10 mouse cellular contexts compared by ENCODE assay signal in the genomic region with DNA sequence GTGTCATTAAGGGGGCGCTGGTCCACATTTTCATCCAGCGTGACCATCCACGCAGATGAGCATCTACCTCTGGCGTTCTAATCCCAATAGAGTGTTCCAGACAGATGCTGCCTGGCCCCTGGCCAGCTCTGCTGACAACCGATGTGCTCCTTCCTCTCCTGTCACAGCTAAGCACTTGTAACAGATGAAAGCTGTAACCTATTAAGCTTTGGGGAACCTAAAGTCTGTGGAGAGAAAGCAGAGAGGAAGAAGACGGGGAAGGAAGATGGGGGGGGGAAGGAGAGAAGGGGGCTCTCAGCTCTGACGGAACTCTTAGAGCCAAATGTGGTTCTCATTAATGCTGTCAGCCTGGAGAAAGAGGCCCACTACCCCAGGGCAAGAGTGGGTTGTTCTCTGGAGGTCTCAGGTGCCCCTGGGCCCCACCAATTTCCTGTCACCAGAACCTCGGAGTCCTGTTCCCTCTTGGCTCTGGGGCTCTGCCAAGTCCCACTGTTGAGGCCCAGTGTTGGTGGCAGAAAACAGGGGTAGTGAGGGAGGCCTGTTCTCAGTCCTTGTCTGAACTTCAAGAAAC. TPM values are rescaled to one million over a fixed set of nuclear protein-coding genes. Genes with fewer than 3 reads are reported as not detected.
DNase-seq lines count a peak whose midpoint lies in the region; ATAC-seq lines count a peak whose summit lies in the region.
"Had no signal": no experiment of that assay in that cellular context is flagged by ENCODE, and none has a peak within 500 bp of the region (broad histone marks: within the 10 kb centered on the region; RNA-seq: fewer than 3 reads in every experiment).

No protein-coding gene starts in this region.

- no peaks in the 10 kb centered on the region for H3K36me3 ChIP-seq in hindbrain, embryonic 12.5 days
- no peaks in the 10 kb centered on the region for H3K36me3 ChIP-seq in hindbrain, embryonic 14.5 days (replicated peaks; ENCODE audit: control insufficient read depth, insufficient read depth)
- no peaks in the 10 kb centered on the region for H3K36me3 ChIP-seq in midbrain, embryonic 14.5 days (ENCODE audit: control insufficient read depth, insufficient read depth, low read length)
- H3K36me3 ChIP-seq in midbrain, embryonic 15.5 days (replicated peaks), result no peaks in the 10 kb centered on the region

- no peak for ATAC-seq in hindbrain, embryonic 12.5 days (ENCODE audit: low FRiP score)
- ATAC-seq in hindbrain, embryonic 14.5 days (ENCODE audit: low FRiP score), result no peak
- ATAC-seq in midbrain, embryonic 14.5 days (ENCODE audit: low FRiP score, low TSS enrichment), result no peak
- ATAC-seq in midbrain, embryonic 15.5 days (replicated peaks), result no peak
- ATAC-seq in granulocyte monocyte progenitor cell, adult 5-6 weeks (replicated peaks; ENCODE audit: poor library complexity, severe bottlenecking), result peak; percentile 40

- H3K4me1 ChIP-seq in hindbrain, embryonic 12.5 days, result peaks cover 27% of the 10 kb centered on the region
- no peaks in the 10 kb centered on the region; the same call in 1 of the 2 replicates for H3K4me1 ChIP-seq in hindbrain, embryonic 14.5 days (replicated peaks; ENCODE audit: control insufficient read depth, insufficient read depth, low read length)
- H3K4me1 ChIP-seq in midbrain, embryonic 14.5 days (ENCODE audit: control insufficient read depth, insufficient read depth, low read length), result peaks cover 11% of the 10 kb centered on the region
- peaks cover 16% of the 10 kb centered on the region for H3K4me1 ChIP-seq in midbrain, embryonic 15.5 days

- no peak for DNase-seq in hindbrain, embryonic 14.5 days (ENCODE audit: low spot score)
- peak; percentile 63 for DNase-seq in midbrain, embryonic 14.5 days
- DNase-seq in retina, postnatal 1 day, result peak; percentile 51
- DNase-seq in left cerebral cortex, postnatal 36 days (ENCODE audit: low spot score in 2 of 2), result no peak
- no peak for DNase-seq in testis, postnatal 10 days (ENCODE audit: low spot score)
- DNase-seq: cerebellum, adult 8-10 months had no signal

- no peaks in the 10 kb centered on the region for H3K27me3 ChIP-seq in hindbrain, embryonic 12.5 days
- no peaks in the 10 kb centered on the region for H3K27me3 ChIP-seq in hindbrain, embryonic 14.5 days (ENCODE audit: control insufficient read depth, insufficient read depth, low read length)
- H3K27me3 ChIP-seq in midbrain, embryonic 14.5 days (ENCODE audit: control insufficient read depth, insufficient read depth, low read length), result no peaks in the 10 kb centered on the region
- H3K27me3 ChIP-seq in midbrain, embryonic 15.5 days (replicated peaks), result no peaks in the 10 kb centered on the region

- H3K27ac ChIP-seq in hindbrain, embryonic 12.5 days, result peak overlapping the region; percentile 66
- no peak overlapping the region for H3K27ac ChIP-seq in hindbrain, embryonic 14.5 days
- H3K27ac ChIP-seq in midbrain, embryonic 14.5 days (replicated peaks; ENCODE audit: low read depth, low read length), result no peak overlapping the region
- no peak overlapping the region for H3K27ac ChIP-seq in midbrain, embryonic 15.5 days
- H3K27ac ChIP-seq: liver, embryonic 14.5 days had no signal

- 29% methylated on average over 8 of the region's 8 CpGs for WGBS in hindbrain, embryonic 12.5 days
- 23% methylated on average over 8 of the region's 8 CpGs for WGBS in hindbrain, embryonic 14.5 days
- WGBS in midbrain, embryonic 14.5 days, result 31% methylated on average over 8 of the region's 8 CpGs
- 31% methylated on average over 8 of the region's 8 CpGs for WGBS in midbrain, embryonic 15.5 days

- H3K9ac ChIP-seq in hindbrain, embryonic 12.5 days, result no peak overlapping the region
- no peak overlapping the region for H3K9ac ChIP-seq in hindbrain, embryonic 14.5 days
- H3K9ac ChIP-seq in midbrain, embryonic 14.5 days (replicated peaks; ENCODE audit: low read length), result no peak overlapping the region
- no peak overlapping the region for H3K9ac ChIP-seq in midbrain, embryonic 15.5 days
- H3K9ac ChIP-seq: liver, embryonic 14.5 days had no signal

- no peak overlapping the region for H3K4me2 ChIP-seq in hindbrain, embryonic 12.5 days (replicated peaks)
- no peak overlapping the region for H3K4me2 ChIP-seq in hindbrain, embryonic 14.5 days (replicated peaks)
- H3K4me2 ChIP-seq in midbrain, embryonic 14.5 days (ENCODE audit: low read length), result no peak overlapping the region
- no peak overlapping the region for H3K4me2 ChIP-seq in midbrain, embryonic 15.5 days

- intact Hi-C loops in left cerebral cortex, postnatal 36 days (cut with DNase I), result loop anchor here (2.0 to 10.0 kb wide), 2 partner anchors 63 to 165 kb away; partner anchors contain the start of gene Comtd1

- H3K4me3 ChIP-seq in hindbrain, embryonic 12.5 days, result no peak overlapping the region
- H3K4me3 ChIP-seq in hindbrain, embryonic 14.5 days (replicated peaks; ENCODE audit: low read length), result no peak overlapping the region
- no peak overlapping the region for H3K4me3 ChIP-seq in midbrain, embryonic 14.5 days (replicated peaks; ENCODE audit: low read depth, low read length)
- H3K4me3 ChIP-seq in midbrain, embryonic 15.5 days, result no peak overlapping the region

- H3K9me3 ChIP-seq in hindbrain, embryonic 12.5 days (replicated peaks), result no peaks in the 10 kb centered on the region
- no peaks in the 10 kb centered on the region for H3K9me3 ChIP-seq in hindbrain, embryonic 14.5 days (ENCODE audit: control insufficient read depth, low read length)
- no peaks in the 10 kb centered on the region for H3K9me3 ChIP-seq in midbrain, embryonic 14.5 days (ENCODE audit: control insufficient read depth, low read length)
- H3K9me3 ChIP-seq in midbrain, embryonic 15.5 days, result no peaks in the 10 kb centered on the region

RNA-seq across cellular contexts. Expression of gene Dupd1, which starts 34.7 kb away (rescaled TPM):
- 0.25 and 0.31 TPM in 2 replicates for polyA plus RNA-seq in hindbrain, embryonic 12.5 days (2016; fragmentation: Nextera tagmentation; extraction: Ambion mirVana)
- not detected in 2 replicates for polyA plus RNA-seq in hindbrain, embryonic 14.5 days (2014; fragmentation: Nextera tagmentation; extraction: Ambion mirVana)
- polyA plus RNA-seq in midbrain, embryonic 14.5 days (2014; fragmentation: Nextera tagmentation; extraction: Ambion mirVana), result not detected in 2 replicates
- polyA plus RNA-seq in midbrain, embryonic 15.5 days (2015; fragmentation: Nextera tagmentation; extraction: Ambion mirVana), result 0.15 TPM in 1 of 2 replicates, not detected in the other
- total RNA-seq in granulocyte monocyte progenitor cell, adult 5-6 weeks (2014; fragmentation: Nextera tagmentation), result not detected in 2 replicates
- total RNA-seq in granulocyte monocyte progenitor cell, adult 5-6 weeks (2017), result not detected in 2 replicates
- total RNA-seq in left cerebral cortex, postnatal 36 days (2021), result under 1 TPM in 1 of 2 experiments, not detected in 1; 0.37 TPM
- polyA plus RNA-seq: liver, embryonic 14.5 days had no signal

Comparison
In these comparisons a context has a peak if more than half of its experiments do, and no peak if none do; other contexts are left out.
1. DNase-seq: peak in midbrain, embryonic 14.5 days (single experiment) and retina, postnatal 1 day (single experiment); none in hindbrain, embryonic 14.5 days (single experiment), left cerebral cortex, postnatal 36 days (0 of 2) and testis, postnatal 10 days (single experiment).